Mouse (Mus musculus): ENCODE measurements around the gene Pex11b.

- TF ChIP-seq CTCF (IDR thresholded peaks at IDR 0.05; ENCODE audit: low read depth, low read length): no peak; the same call in 1 of the 2 replicates
- TF ChIP-seq POLR2A (IDR thresholded peaks at IDR 0.05; ENCODE audit: extremely low read depth, insufficient read depth, low read length): no peak
Observed at GRCm38 (mm10) chr3:96690298-96690697, 55.1 kb downstream of the Pex11b start.

Data from liver, adult 2 months (tissue).